Mouse (Mus musculus): ENCODE results near the gene Cd46. TPM values are rescaled to one million over a fixed set of nuclear protein-coding genes. Genes with fewer than 3 reads are reported as not detected.

The Cd46 gene
- total RNA-seq, 2 experiments from 2014 or later = 3.4 to 4.6 TPM

- peak; percentile 92 to 94 for DNase-seq (ENCODE audit: low spot score in 2 of 2)
Observed at GRCm38 (mm10) chr1:195018089-195018999, 73.7 kb downstream of the Cd46 start.

- DNase-seq (ENCODE audit: low spot score in 2 of 2) = no peak
Observed at GRCm38 (mm10) chr1:195017626-195018025, 74.4 kb downstream of the Cd46 start.

- DNase-seq (ENCODE audit: low spot score in 2 of 2) = peak; percentile 64 to 69
Observed at GRCm38 (mm10) chr1:195016811-195017501, 75.1 kb downstream of the Cd46 start.

- no peak for DNase-seq (ENCODE audit: low spot score in 2 of 2)
Observed at GRCm38 (mm10) chr1:195015281-195015680, 76.8 kb downstream of the Cd46 start.

- no peak for DNase-seq (ENCODE audit: low spot score in 2 of 2)
Observed at GRCm38 (mm10) chr1:195014201-195014885, 77.7 kb downstream of the Cd46 start.

- no peak for DNase-seq (ENCODE audit: low spot score in 2 of 2)
Observed at GRCm38 (mm10) chr1:195012531-195012930, 79.5 kb downstream of the Cd46 start.

- no peak for DNase-seq (ENCODE audit: low spot score in 2 of 2)
Observed at GRCm38 (mm10) chr1:195006267-195006666, 85.8 kb downstream of the Cd46 start.

- no peak for DNase-seq (ENCODE audit: low spot score in 2 of 2)
Observed at GRCm38 (mm10) chr1:195004194-195004593, 87.9 kb downstream of the Cd46 start.

- no peak for DNase-seq (ENCODE audit: low spot score in 2 of 2)
Observed at GRCm38 (mm10) chr1:195003328-195003727, 88.7 kb downstream of the Cd46 start.

- DNase-seq (ENCODE audit: low spot score in 2 of 2) = no peak
Observed at GRCm38 (mm10) chr1:194998396-194998795, 93.7 kb downstream of the Cd46 start.

GRCm38 (mm10) chr1:194995196-194995595, 96.9 kb downstream of the Cd46 start:
- DNase-seq (ENCODE audit: low spot score in 2 of 2) = no peak

GRCm38 (mm10) chr1:194994262-194994661, 97.8 kb downstream of the Cd46 start:
- DNase-seq (ENCODE audit: low spot score in 2 of 2) = no peak

GRCm38 (mm10) chr1:194993409-194993988, 98.5 kb downstream of the Cd46 start:
- no peak for DNase-seq (ENCODE audit: low spot score in 2 of 2)

GRCm38 (mm10) chr1:194992589-194993317, 99.3 kb downstream of the Cd46 start:
- no peak for DNase-seq (ENCODE audit: low spot score in 2 of 2)

- no peak for DNase-seq (ENCODE audit: low spot score in 2 of 2)
Observed at GRCm38 (mm10) chr1:194991654-194992053, 100.4 kb downstream of the Cd46 start.

GRCm38 (mm10) chr1:194990976-194991375, 101.1 kb downstream of the Cd46 start:
- no peak for DNase-seq (ENCODE audit: low spot score in 2 of 2)

GRCm38 (mm10) chr1:194989024-194989423, 103.0 kb downstream of the Cd46 start:
- no peak for DNase-seq (ENCODE audit: low spot score in 2 of 2)
